Mouse (Mus musculus) bone marrow macrophage, adult 2 months (primary cell): ENCODE measurements around the gene Fsd1l.

Source experiments
- CTCF ChIP-seq: IDR thresholded peaks from 2 replicates; pipeline ENCODE4 v1.5.1; 2012; ENCODE audit warnings: low read depth, mild to moderate bottlenecking, low read length, moderate library complexity
- POLR2A ChIP-seq: IDR thresholded peaks from 2 replicates; pipeline ENCODE4 v1.6.1; 2012; ENCODE audit warnings: mild to moderate bottlenecking, low read depth, low read length, borderline replicate concordance

DNA sequence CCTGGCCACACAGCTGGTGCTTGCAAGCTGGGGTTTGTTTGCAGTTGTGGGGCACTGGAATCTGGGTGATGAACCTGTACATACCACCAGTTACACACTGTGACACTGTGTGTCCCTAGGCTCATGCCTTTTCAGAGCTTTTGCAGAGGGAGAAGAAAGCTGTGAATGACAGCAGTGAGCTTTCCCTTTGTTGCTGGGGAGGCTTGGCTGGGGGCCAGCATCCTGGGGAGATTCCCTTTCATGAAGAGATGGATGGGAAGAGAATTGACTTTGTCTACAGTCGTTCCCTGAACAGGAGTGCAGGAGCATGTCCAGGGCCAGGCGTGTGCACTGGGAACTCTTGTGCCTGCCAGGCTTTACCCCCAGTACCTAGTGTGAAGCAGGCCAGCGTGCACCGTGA, 6.5 kb upstream of the Fsd1l start:
- TF ChIP-seq CTCF (no peak), POLR2A (no peak)
